Mouse (Mus musculus) embryonic facial prominence, embryonic 15.5 days (tissue): ENCODE data around the gene Ash1l. TPM values are rescaled to one million over a fixed set of nuclear protein-coding genes. Genes with fewer than 3 reads are reported as not detected.
A peak's percentile ranks its signal among the peaks of the same experiment; 100 is the strongest.
"Not testable (repeated sequence)": the region's sequence is repeated elsewhere in the genome, so short reads cannot be mapped to it uniquely, and the experiment has no call there.

Source experiments
- ATAC-seq: fragments of 200-750 bp; cut with Nextera tagmentation; 2 replicates; pipeline ENCODE4 v1.8.0; 2017; ENCODE audit warnings: low read depth, moderate TSS enrichment; ENCODE audit not compliant: insufficient number of reproducible peaks, low FRiP score, low TSS enrichment
- H3K27ac ChIP-seq: fragments of 300-500 bp; sonication (generic); replicated peaks from 2 replicates; pipeline ENCODE4 v1.5.1; 2015; ENCODE audit warnings: mild to moderate bottlenecking, inconsistent platforms
- H3K27me3 ChIP-seq: fragments of 300-500 bp; sonication (generic); 2 replicates; pipeline ENCODE4 v1.6.1; 2015; ENCODE audit warnings: inconsistent platforms
- H3K36me3 ChIP-seq: fragments of 300-500 bp; sonication (generic); 2 replicates; pipeline ENCODE4 v1.6.1; 2015; ENCODE audit warnings: mild to moderate bottlenecking, inconsistent platforms
- H3K4me1 ChIP-seq: fragments of 300-500 bp; sonication (generic); 2 replicates; pipeline ENCODE4 v1.6.1; 2015; ENCODE audit warnings: inconsistent platforms
- H3K4me2 ChIP-seq: fragments of 300-500 bp; sonication (generic); replicated peaks from 2 replicates; pipeline ENCODE4 v1.6.1; 2015; ENCODE audit warnings: mild to moderate bottlenecking, inconsistent platforms
- H3K4me3 ChIP-seq: fragments of 300-500 bp; sonication (generic); replicated peaks from 2 replicates; pipeline ENCODE4 v1.5.1; 2015; ENCODE audit warnings: mild to moderate bottlenecking, inconsistent platforms
- H3K9ac ChIP-seq: fragments of 300-500 bp; sonication (generic); 2 replicates; pipeline ENCODE4 v1.6.1; 2015; ENCODE audit warnings: inconsistent platforms
- H3K9me3 ChIP-seq: fragments of 300-500 bp; sonication (generic); replicated peaks from 2 replicates; pipeline ENCODE4 v1.6.1; 2016; ENCODE audit warnings: inconsistent platforms
- WGBS: fragments of 180-500 bp; shearing (Covaris S2); methylation state at CpG from one replicate; pipeline ENCODE4 v1.1.7; 2015; 5-methylcytosine and 5-hydroxymethylcytosine counted together
- polyA plus RNA-seq: library from polyadenylated mRNA; unstranded; fragments of >200 nt; fragmentation: Nextera tagmentation; extraction: Ambion mirVana; gene quantifications from 2 replicates; pipeline ENCODE4 v1.2.1, GENCODE M21; 2015

The Ash1l gene
- polyA plus RNA-seq, 1 experiment from 2014 or later, result 22.0 TPM

GRCm38 (mm10) chr3:89077383-89077782, 127.0 kb downstream of the Ash1l start:
- Histone ChIP-seq H3K9ac (no peak overlapping the region), H3K9me3 (no peaks in the 10 kb centered on the region), H3K36me3 (peaks cover 72% of the 10 kb centered on the region), H3K27me3 (no peaks in the 10 kb centered on the region), H3K27ac (no peak overlapping the region), H3K4me2 (no peak overlapping the region), H3K4me3 (no peak overlapping the region), H3K4me1 (no peaks in the 10 kb centered on the region)
- no peak for ATAC-seq
- WGBS, result 91% methylated on average over 9 of the region's 9 CpGs

- H3K4me1 ChIP-seq, H3K4me3 ChIP-seq, H3K9ac ChIP-seq, H3K9me3 ChIP-seq, H3K27ac ChIP-seq, H3K27me3 ChIP-seq, ATAC-seq, H3K4me2 ChIP-seq: not testable (repeated sequence)
- peaks cover 48% of the 10 kb centered on the region for H3K36me3 ChIP-seq
These were observed 131.9 kb downstream of the Ash1l start for GRCm38 (mm10) chr3:89082287-89082686.

GRCm38 (mm10) chr3:89084133-89084532, 133.7 kb downstream of the Ash1l start:
- 87% methylated on average over 2 of the region's 2 CpGs for WGBS
- H3K4me3 ChIP-seq, result no peak overlapping the region
- H3K9me3 ChIP-seq, result no peaks in the 10 kb centered on the region
- no peak overlapping the region for H3K27ac ChIP-seq
- no peaks in the 10 kb centered on the region for H3K27me3 ChIP-seq
- peaks cover 36% of the 10 kb centered on the region for H3K36me3 ChIP-seq
- no peak overlapping the region for H3K9ac ChIP-seq
- ATAC-seq, result no peak
- peaks cover 13% of the 10 kb centered on the region for H3K4me1 ChIP-seq
- no peak overlapping the region for H3K4me2 ChIP-seq

- H3K4me1 ChIP-seq, result peaks cover 19% of the 10 kb centered on the region
- ATAC-seq, result no peak
- peaks cover 31% of the 10 kb centered on the region for H3K36me3 ChIP-seq
- no peak overlapping the region for H3K4me3 ChIP-seq
- no peak overlapping the region for H3K27ac ChIP-seq
- H3K9me3 ChIP-seq, result no peaks in the 10 kb centered on the region
- no peak overlapping the region for H3K9ac ChIP-seq
- no peak overlapping the region for H3K4me2 ChIP-seq
- WGBS, result 81% methylated on average over 12 of the region's 12 CpGs
- no peaks in the 10 kb centered on the region for H3K27me3 ChIP-seq
These were observed 134.3 kb downstream of the Ash1l start for GRCm38 (mm10) chr3:89084654-89085190.

GRCm38 (mm10) chr3:89087338-89088110, 137.1 kb downstream of the Ash1l start:
- no peaks in the 10 kb centered on the region for H3K9me3 ChIP-seq
- H3K4me2 ChIP-seq, result peak overlapping the region; percentile 38
- H3K4me3 ChIP-seq, result peak overlapping the region; percentile 10; the same call in 1 of the 2 replicates
- no peak overlapping the region for H3K9ac ChIP-seq
- whole genome bisulfite sequencing, result 17% methylated on average over 21 of the region's 21 CpGs
- H3K27ac ChIP-seq, result no peak overlapping the region
- peaks cover 32% of the 10 kb centered on the region for H3K4me1 ChIP-seq
- H3K27me3 ChIP-seq, result peaks cover 8% of the 10 kb centered on the region; the same call in 1 of the 2 replicates
- no peak for ATAC-seq
- H3K36me3 ChIP-seq, result peaks cover 22% of the 10 kb centered on the region; the same call in 1 of the 2 replicates

GRCm38 (mm10) chr3:89088974-89089373, 138.6 kb downstream of the Ash1l start:
- peaks cover 43% of the 10 kb centered on the region for H3K4me1 ChIP-seq
- peaks cover 8% of the 10 kb centered on the region; the same call in 1 of the 2 replicates for H3K27me3 ChIP-seq
- 53% methylated on average over 14 of the region's 14 CpGs for WGBS
- H3K9ac ChIP-seq, result no peak overlapping the region; the same call in 1 of the 2 replicates
- H3K4me2 ChIP-seq, result peak overlapping the region; percentile 100
- no peak overlapping the region for H3K27ac ChIP-seq
- peaks cover 21% of the 10 kb centered on the region; the same call in 1 of the 2 replicates for H3K36me3 ChIP-seq
- no peak for ATAC-seq
- no peaks in the 10 kb centered on the region for H3K9me3 ChIP-seq
- H3K4me3 ChIP-seq, result peak overlapping the region; percentile 70

GRCm38 (mm10) chr3:89089882-89090591, 139.6 kb downstream of the Ash1l start:
- Histone ChIP-seq H3K36me3 (peaks cover 21% of the 10 kb centered on the region), H3K9ac (peak overlapping the region; percentile 59), H3K4me1 (peaks cover 44% of the 10 kb centered on the region), H3K4me2 (peak overlapping the region; percentile 100), H3K9me3 (no peaks in the 10 kb centered on the region), H3K27me3 (peaks cover 8% of the 10 kb centered on the region; the same call in 1 of the 2 replicates), H3K27ac (peak overlapping the region; percentile 90), H3K4me3 (peak overlapping the region; percentile 70)
- ATAC-seq, result peak; percentile 78
- WGBS, result under 1% methylated on average over 39 of the region's 40 CpGs

GRCm38 (mm10) chr3:89090694-89091655, 140.6 kb downstream of the Ash1l start:
- H3K9ac ChIP-seq, result peak overlapping the region; percentile 59
- H3K36me3 ChIP-seq, result peaks cover 25% of the 10 kb centered on the region
- peaks cover 8% of the 10 kb centered on the region; the same call in 1 of the 2 replicates for H3K27me3 ChIP-seq
- peaks cover 44% of the 10 kb centered on the region for H3K4me1 ChIP-seq
- no peaks in the 10 kb centered on the region for H3K9me3 ChIP-seq
- ATAC-seq, result peak; percentile 82
- peak overlapping the region; percentile 70 for H3K4me3 ChIP-seq
- H3K4me2 ChIP-seq, result peak overlapping the region; percentile 100
- H3K27ac ChIP-seq, result peak overlapping the region; percentile 90
- under 1% methylated on average over 73 of the region's 74 CpGs for WGBS

GRCm38 (mm10) chr3:89091811-89092508, 141.5 kb downstream of the Ash1l start:
- no peak for ATAC-seq
- peaks cover 44% of the 10 kb centered on the region for H3K4me1 ChIP-seq
- peaks cover 8% of the 10 kb centered on the region; the same call in 1 of the 2 replicates for H3K27me3 ChIP-seq
- peak overlapping the region; percentile 90; the same call in 1 of the 2 replicates for H3K27ac ChIP-seq
- peaks cover 30% of the 10 kb centered on the region for H3K36me3 ChIP-seq
- H3K4me2 ChIP-seq, result peak overlapping the region; percentile 100
- H3K4me3 ChIP-seq, result peak overlapping the region; percentile 70
- H3K9me3 ChIP-seq, result no peaks in the 10 kb centered on the region
- peak overlapping the region; percentile 59; the same call in 1 of the 2 replicates for H3K9ac ChIP-seq
- WGBS, result 15% methylated on average over 20 of the region's 20 CpGs

GRCm38 (mm10) chr3:89092509-89093090, 142.2 kb downstream of the Ash1l start:
- H3K9ac ChIP-seq, result peak overlapping the region; percentile 28; the same call in 1 of the 2 replicates
- ATAC-seq, result no peak
- H3K27ac ChIP-seq, result no peak overlapping the region
- peak overlapping the region; percentile 100 for H3K4me2 ChIP-seq
- WGBS, result 18% methylated on average over 11 of the region's 11 CpGs
- no peaks in the 10 kb centered on the region for H3K9me3 ChIP-seq
- peaks cover 35% of the 10 kb centered on the region for H3K36me3 ChIP-seq
- H3K27me3 ChIP-seq, result peaks cover 8% of the 10 kb centered on the region; the same call in 1 of the 2 replicates
- peaks cover 42% of the 10 kb centered on the region for H3K4me1 ChIP-seq
- H3K4me3 ChIP-seq, result peak overlapping the region; percentile 70
